Comparison of ENCODE assay signal across 8 mouse cellular contexts in genomic region chr5:108693872-108694288, GRCm38 (mm10). TPM values are rescaled to one million over a fixed set of nuclear protein-coding genes. Genes with fewer than 3 reads are reported as not detected.
DNase-seq lines count a peak whose midpoint lies in the region; ATAC-seq and TF ChIP-seq lines count a peak whose summit lies in the region.

No protein-coding gene starts in this region.

- no peak overlapping the region for H3K27ac ChIP-seq in forebrain, embryonic 14.5 days (ENCODE audit: low read depth, low read length)

- TF ChIP-seq CTCF in G1E (IDR thresholded peaks at IDR 0.05; ENCODE audit: low read depth, low read length) = no peak
- TF ChIP-seq CTCF in brain, embryonic 14.5 days (IDR thresholded peaks at IDR 0.05; ENCODE audit: borderline replicate concordance, extremely low read depth, insufficient read depth, insufficient read length) = no peak

- peak overlapping the region; percentile 64 for H3K9ac ChIP-seq in forebrain, embryonic 14.5 days (ENCODE audit: low read length)

- H3K27me3 ChIP-seq in G1E (ENCODE audit: insufficient read depth, low read length) = no peaks in the 10 kb centered on the region
- peaks cover 4% of the 10 kb centered on the region for H3K27me3 ChIP-seq in forebrain, embryonic 14.5 days (replicated peaks; ENCODE audit: control insufficient read depth, insufficient read depth, low read length)

- H3K9me3 ChIP-seq in G1E (replicated peaks) = no peaks in the 10 kb centered on the region
- no peaks in the 10 kb centered on the region for H3K9me3 ChIP-seq in forebrain, embryonic 14.5 days (replicated peaks; ENCODE audit: control insufficient read depth, low read length)

- peak; percentile 100 for DNase-seq in G1E (ENCODE audit: low spot score)
- peak; percentile 96 for DNase-seq in brain, embryonic 14.5 days (ENCODE audit: low read depth)
- peak; percentile 96 for DNase-seq in forebrain, embryonic 14.5 days (ENCODE audit: low spot score)
- peak; percentile 90 for DNase-seq in heart, postnatal 4 days
- DNase-seq in layer of hippocampus, postnatal 10 days (ENCODE audit: low spot score in 2 of 2) = peak; percentile 75 to 81
- peak; percentile 91 to 93 for DNase-seq in lung, postnatal 4 days
- DNase-seq in retina, postnatal 7 days (ENCODE audit: low read depth, low spot score) = peak; percentile 67
- peak; percentile 92 for DNase-seq in thymus, postnatal 4 days

- peak overlapping the region; percentile 81 for H3K4me3 ChIP-seq in G1E (ENCODE audit: low read depth, low read length)
- peak overlapping the region; percentile 63 for H3K4me3 ChIP-seq in forebrain, embryonic 14.5 days (ENCODE audit: low read depth, low read length)

- WGBS in forebrain, embryonic 14.5 days = 1% methylated on average over 38 of the region's 43 CpGs

- ATAC-seq in G1E (ENCODE audit: extremely low read depth, insufficient number of reproducible peaks, low FRiP score, poor library complexity, severe bottlenecking) = peak; percentile 92
- peak; percentile 96 for ATAC-seq in forebrain, embryonic 14.5 days

- peak overlapping the region; percentile 89 for H3K4me2 ChIP-seq in forebrain, embryonic 14.5 days (ENCODE audit: low read length)

- peaks cover 24% of the 10 kb centered on the region for H3K36me3 ChIP-seq in G1E (replicated peaks)
- no peaks in the 10 kb centered on the region for H3K36me3 ChIP-seq in forebrain, embryonic 14.5 days (ENCODE audit: control insufficient read depth, insufficient read depth, low read length)

- H3K4me1 ChIP-seq in G1E (ENCODE audit: insufficient read depth, low read depth, low read length) = peaks cover 43% of the 10 kb centered on the region
- peaks cover 5% of the 10 kb centered on the region; the same call in 1 of the 2 replicates for H3K4me1 ChIP-seq in forebrain, embryonic 14.5 days (ENCODE audit: control insufficient read depth, insufficient read depth, low read length)

- TF ChIP-seq POLR2A in brain, embryonic 14.5 days (IDR thresholded peaks at IDR 0.05; ENCODE audit: borderline replicate concordance, extremely low read depth, insufficient read depth, insufficient read length, poor library complexity, severe bottlenecking) = no peak

RNA-seq across cellular contexts. Expression of gene Fgfrl1, which starts 1.7 kb away (rescaled TPM):
- total RNA-seq in G1E (2014; fragmentation: Nextera tagmentation) (4.2 and 4.9 TPM in 2 replicates), G1E (2017) (2.1 and 2.5 TPM in 2 replicates)
- polyA plus RNA-seq in G1E (2012) = 5.1 and 7.1 TPM in 2 replicates
- polyA plus RNA-seq in brain, embryonic 14.5 days (2012; rRNA removed) = 18.1 and 25.8 TPM in 2 replicates
- 4.3 and 4.7 TPM in 2 replicates for polyA plus RNA-seq in forebrain, embryonic 14.5 days (2014; fragmentation: Nextera tagmentation; extraction: Ambion mirVana)
- 10 to 100 TPM; 24.7 to 27.0 TPM for total RNA-seq in heart, postnatal 4 days (2021)
- 10 to 100 TPM; 18.5 to 22.5 TPM for total RNA-seq in layer of hippocampus, postnatal 10 days (2021)

RNA-seq across cellular contexts. Expression of gene Slc26a1, which starts 18.5 kb away (rescaled TPM):
- total RNA-seq in G1E (2014; fragmentation: Nextera tagmentation) (1.7 and 2.0 TPM in 2 replicates), G1E (2017) (0.87 and 0.93 TPM in 2 replicates)
- polyA plus RNA-seq in G1E (2012) = 0.88 and 1.2 TPM in 2 replicates
- 4.0 and 4.5 TPM in 2 replicates for polyA plus RNA-seq in brain, embryonic 14.5 days (2012; rRNA removed)
- polyA plus RNA-seq in forebrain, embryonic 14.5 days (2014; fragmentation: Nextera tagmentation; extraction: Ambion mirVana) = 2.1 and 2.2 TPM in 2 replicates
- total RNA-seq in heart, postnatal 4 days (2021) = under 1 TPM in 1 of 2 experiments, not detected in 1; 0.23 TPM
- total RNA-seq in layer of hippocampus, postnatal 10 days (2021) = 1 to 10 TPM; 2.6 to 3.2 TPM

RNA-seq across cellular contexts. Expression of gene Dgkq, which starts 24.4 kb away (rescaled TPM):
- 6.9 and 12.3 TPM in 2 replicates for total RNA-seq in G1E (2014; fragmentation: Nextera tagmentation)
- 7.9 and 8.3 TPM in 2 replicates for total RNA-seq in G1E (2017)
- 3.9 and 4.5 TPM in 2 replicates for polyA plus RNA-seq in G1E (2012)
- 63.9 and 67.7 TPM in 2 replicates for polyA plus RNA-seq in brain, embryonic 14.5 days (2012; rRNA removed)
- polyA plus RNA-seq in forebrain, embryonic 14.5 days (2014; fragmentation: Nextera tagmentation; extraction: Ambion mirVana) = 9.1 and 15.6 TPM in 2 replicates
- total RNA-seq in heart, postnatal 4 days (2021) = 10 to 100 TPM; 11.8 to 16.2 TPM
- 10 to 100 TPM; 56.4 to 61.2 TPM for total RNA-seq in layer of hippocampus, postnatal 10 days (2021)

RNA-seq across cellular contexts. Expression of gene Idua, which starts 33.7 kb away (rescaled TPM):
- total RNA-seq in G1E (2014; fragmentation: Nextera tagmentation) (37.7 and 43.2 TPM in 2 replicates), G1E (2017) (6.2 TPM in 2 replicates)
- 7.0 and 9.1 TPM in 2 replicates for polyA plus RNA-seq in G1E (2012)
- polyA plus RNA-seq in brain, embryonic 14.5 days (2012; rRNA removed) = 16.3 and 17.6 TPM in 2 replicates
- 5.7 and 7.0 TPM in 2 replicates for polyA plus RNA-seq in forebrain, embryonic 14.5 days (2014; fragmentation: Nextera tagmentation; extraction: Ambion mirVana)
- total RNA-seq in heart, postnatal 4 days (2021) = 10 to 100 TPM; 12.9 to 15.3 TPM
- total RNA-seq in layer of hippocampus, postnatal 10 days (2021) = 1 to 10 TPM; 8.6 to 9.4 TPM
